Mouse (Mus musculus) ES-E14 (cell line): ENCODE data around the gene Klf5.

Source experiments
- CHD2 ChIP-seq: IDR thresholded peaks from 2 replicates; pipeline ENCODE4 v1.6.1; 2014; ENCODE audit warnings: mild to moderate bottlenecking, low read depth, low read length, inconsistent platforms
- MAFK ChIP-seq: IDR thresholded peaks from 2 replicates; pipeline ENCODE4 v1.6.1; 2014; ENCODE audit warnings: mild to moderate bottlenecking, low read depth, low read length, inconsistent platforms; ENCODE audit not compliant: insufficient read depth
- ZC3H11A ChIP-seq: IDR thresholded peaks from 2 replicates; pipeline ENCODE4 v1.6.1; 2012; ENCODE audit warnings: low read depth, mild to moderate bottlenecking, inconsistent platforms, low read length, borderline replicate concordance
- ZNF384 ChIP-seq: IDR thresholded peaks from 2 replicates; pipeline ENCODE4 v1.6.1; 2012; ENCODE audit warnings: low read depth, low read length, inconsistent platforms

DNA sequence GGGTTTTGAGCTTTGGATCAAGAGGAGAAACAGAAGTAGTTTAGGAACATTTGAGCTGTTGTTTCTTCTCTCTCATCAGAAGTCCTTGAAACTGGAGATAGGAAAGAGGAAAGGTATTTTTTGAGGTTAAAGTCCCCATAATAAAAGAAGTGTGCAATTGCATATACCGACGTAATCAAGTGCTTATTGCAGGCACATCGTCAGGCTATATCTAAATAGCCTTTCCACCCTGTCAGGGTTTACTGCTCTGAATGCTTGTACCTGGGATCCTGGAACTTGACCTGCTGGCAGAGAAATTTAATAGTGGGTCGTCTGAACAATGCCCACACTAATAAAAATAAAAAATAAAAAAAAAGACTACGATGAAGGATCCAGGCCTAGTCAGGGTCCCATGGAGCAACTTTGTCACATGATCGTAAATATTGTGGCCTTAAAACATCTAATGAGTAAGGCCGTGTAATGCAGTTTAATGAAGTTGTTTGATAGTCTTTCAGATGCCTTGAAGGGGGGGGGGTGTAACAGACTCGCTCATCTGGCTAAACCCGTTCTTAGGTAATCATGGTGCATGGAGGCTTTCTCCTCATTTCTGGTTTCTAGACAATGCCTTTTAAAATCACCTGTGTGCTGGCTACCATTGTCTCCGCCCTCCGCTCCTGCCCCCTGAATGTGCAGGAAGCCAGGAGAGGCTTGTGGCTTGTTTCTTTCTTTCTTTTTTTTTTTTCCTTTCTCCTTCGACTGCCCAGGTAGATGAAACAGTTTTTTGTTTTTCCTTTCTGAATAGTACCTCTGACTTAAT is 6.7 kb downstream of the Klf5 start:
- TF ChIP-seq CHD2 (no peak), ZC3H11A (no peak), ZNF384 (no peak), MAFK (no peak)
